ENCODE assay signal across 15 mouse cellular contexts in genomic region chr17:63680479-63680878, GRCm38 (mm10).
"Had no signal": no experiment of that assay in that cellular context is flagged by ENCODE, and none has a peak within 500 bp of the region (broad histone marks: within the 10 kb centered on the region; RNA-seq: fewer than 3 reads in every experiment).

No protein-coding gene starts in this region.

- DNase-seq: retina, postnatal 1 day; right cerebral cortex, adult 18-20 months; right cerebral cortex, postnatal 14 days; right cerebral cortex, postnatal 25 days; right cerebral cortex, postnatal 4 days; spleen, adult 18-20 months; thymus, adult 18-20 months; thymus, adult 2 months; thymus, postnatal 14 days; thymus, postnatal 25 days; thymus, postnatal 36 days; thymus, postnatal 4 days had no signal

- H3K9me3 ChIP-seq: neural tube, embryonic 15.5 days; stomach, embryonic 15.5 days had no signal

- H3K27me3 ChIP-seq: neural tube, embryonic 15.5 days; stomach, embryonic 15.5 days had no signal

- H3K36me3 ChIP-seq: neural tube, embryonic 15.5 days; stomach, embryonic 15.5 days had no signal

- H3K4me2 ChIP-seq: neural tube, embryonic 15.5 days; stomach, embryonic 15.5 days had no signal

- H3K27ac ChIP-seq: neural tube, embryonic 15.5 days; stomach, embryonic 15.5 days; stomach, postnatal 0 days had no signal

- H3K4me3 ChIP-seq: neural tube, embryonic 15.5 days; stomach, embryonic 15.5 days had no signal

- H3K4me1 ChIP-seq: stomach, embryonic 15.5 days had no signal

- H3K9ac ChIP-seq: neural tube, embryonic 15.5 days; stomach, embryonic 15.5 days had no signal
